Mouse (Mus musculus): Measurements from ENCODE around the gene Capn8. TPM values are rescaled to one million over a fixed set of nuclear protein-coding genes. Genes with fewer than 3 reads are reported as not detected.

The Capn8 gene
- polyA plus RNA-seq (2016; fragmentation: Nextera tagmentation; extraction: Ambion mirVana): not detected in 2 replicates

DNA sequence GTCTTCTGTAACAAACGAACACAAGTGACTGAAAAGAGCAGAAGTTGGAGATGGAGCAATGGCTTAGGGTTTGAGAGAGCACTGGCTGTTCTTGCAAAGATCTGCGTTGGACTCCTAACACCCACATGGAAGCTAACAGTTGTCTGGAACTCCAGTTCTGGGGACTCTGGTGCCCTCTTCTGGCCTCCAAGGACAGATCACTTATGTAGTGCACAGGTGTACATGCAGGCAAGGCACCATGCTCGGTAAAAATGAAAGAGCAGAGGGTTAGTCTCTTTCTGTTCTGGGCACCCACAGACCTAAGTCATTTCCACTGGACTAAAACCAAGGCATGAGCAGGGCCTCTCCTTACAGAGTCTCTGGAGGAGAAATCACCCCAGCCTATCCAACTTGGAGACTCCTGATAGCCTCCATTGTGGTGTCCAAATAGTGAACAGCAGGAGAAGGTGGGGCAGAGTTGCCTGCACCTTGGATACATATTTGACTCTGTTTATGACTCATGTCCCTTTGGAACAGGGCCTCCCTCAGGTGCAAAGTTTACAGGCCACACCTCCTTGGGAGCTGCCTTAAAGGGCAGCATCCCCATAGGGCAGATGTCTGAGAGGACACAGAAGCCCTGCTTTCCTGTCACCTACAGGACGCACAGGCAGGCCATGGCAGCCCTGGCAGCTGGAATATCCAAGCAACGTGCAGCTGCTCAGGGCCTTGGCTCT lies at the start of gene Capn8:
Capn8 (plus strand) TSS at position 600 of the 713 bp plus-strand sequence.
- ATAC-seq (ENCODE audit: insufficient number of reproducible peaks, low FRiP score): no peak

DNA sequence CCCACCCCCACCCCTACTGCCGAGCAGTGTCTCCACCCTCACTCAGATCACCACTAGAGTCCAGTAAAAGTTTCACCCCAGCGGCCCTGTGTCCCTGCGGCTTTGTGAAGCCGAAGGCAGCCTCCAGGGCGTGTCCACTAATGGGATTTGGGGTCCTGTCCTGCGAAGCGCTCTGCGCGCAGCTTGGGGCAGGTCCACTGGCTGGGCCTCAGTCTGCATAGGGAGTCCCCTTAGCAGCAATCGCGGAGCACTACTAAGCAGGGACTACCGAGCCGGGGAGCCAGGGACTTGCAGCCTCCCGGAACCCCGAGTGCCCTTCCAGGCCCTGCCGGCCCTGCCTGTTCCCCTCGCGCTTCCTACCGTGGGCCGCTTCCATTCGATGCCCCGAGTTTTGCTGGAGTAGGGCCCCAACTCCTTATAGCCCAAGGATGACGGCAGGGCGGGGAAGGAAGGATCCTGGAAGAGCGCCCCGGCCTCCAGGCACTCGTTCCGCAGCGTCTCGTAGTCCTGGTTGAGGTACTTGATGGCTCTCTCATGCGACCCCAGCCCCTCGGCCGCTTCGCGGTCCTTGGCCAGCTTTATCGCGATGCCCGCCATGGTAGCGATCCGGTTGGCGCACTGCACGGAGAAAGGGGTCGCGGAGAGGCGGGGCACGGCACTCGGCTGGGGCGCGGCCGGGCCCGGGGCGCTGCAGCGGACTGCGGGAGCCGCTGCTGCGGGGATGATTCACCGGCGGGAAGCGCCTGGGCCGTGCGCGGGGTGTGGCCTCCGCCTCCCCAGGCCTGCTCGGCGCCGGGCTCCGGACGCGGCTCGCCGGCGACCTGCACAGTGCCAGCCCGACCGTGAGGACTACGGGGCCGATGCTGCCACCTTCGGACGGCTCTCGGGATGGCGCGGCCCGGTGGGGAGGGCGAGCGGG lies 47.8 kb upstream of the Capn8 start, which contains the start of gene Capn2:
Capn2 (minus strand) TSS at position 851 of the 919 bp plus-strand sequence.
- H3K4me2 ChIP-seq: peak within 1 kb of the TSS; percentile 81
- ATAC-seq (ENCODE audit: insufficient number of reproducible peaks, low FRiP score): peak; percentile 87
- H3K27me3 ChIP-seq (replicated peaks): no peaks in the 10 kb centered on the region
- H3K4me1 ChIP-seq (replicated peaks): peaks cover 65% of the 10 kb centered on the region
- H3K9ac ChIP-seq: peak within 1 kb of the TSS; percentile 85
- H3K36me3 ChIP-seq: peaks cover 25% of the 10 kb centered on the region
- peak within 1 kb of the TSS; percentile 83 for H3K4me3 ChIP-seq
- H3K9me3 ChIP-seq (replicated peaks): no peaks in the 10 kb centered on the region
- peak within 1 kb of the TSS; percentile 84 for H3K27ac ChIP-seq (ENCODE audit: poor library complexity, severe bottlenecking)
- under 1% methylated on average over 75 of the region's 84 CpGs for WGBS

More for the DNA sequence above, at the start of gene Capn8:
- Histone ChIP-seq H3K9me3 (replicated peaks) (no peaks in the 10 kb centered on the region), H3K4me3 (no peak within 1 kb of the TSS), H3K27me3 (replicated peaks) (no peaks in the 10 kb centered on the region), H3K9ac (no peak within 1 kb of the TSS), H3K36me3 (no peaks in the 10 kb centered on the region), H3K4me1 (replicated peaks) (no peaks in the 10 kb centered on the region), H3K4me2 (no peak within 1 kb of the TSS), H3K27ac (ENCODE audit: poor library complexity, severe bottlenecking) (no peak within 1 kb of the TSS)
- WGBS: 73% methylated on average over 5 of the region's 5 CpGs

DNA sequence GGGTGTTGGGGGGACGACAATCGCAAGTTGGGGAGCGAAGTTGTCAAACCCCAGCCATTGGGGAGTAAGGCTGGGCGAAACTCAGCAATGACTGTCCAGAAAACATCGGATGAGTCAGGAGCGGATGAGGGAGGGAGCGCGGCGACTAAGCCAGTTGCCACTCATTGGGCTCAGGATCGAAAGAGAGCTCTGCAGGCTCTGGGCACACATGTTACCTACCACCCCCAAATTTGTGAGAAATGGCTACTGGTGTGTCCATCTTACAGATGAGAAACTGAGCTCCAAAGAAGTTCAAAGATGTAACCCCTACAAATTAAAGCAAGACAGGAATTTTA lies 47.2 kb upstream of the Capn8 start:
- H3K9me3 ChIP-seq (replicated peaks): no peaks in the 10 kb centered on the region
- WGBS: 0% methylated on average over 10 of the region's 10 CpGs
- H3K27me3 ChIP-seq (replicated peaks): no peaks in the 10 kb centered on the region
- peak overlapping the region; percentile 83 for H3K4me3 ChIP-seq
- no peak; the same call in 1 of the 2 replicates for ATAC-seq (ENCODE audit: insufficient number of reproducible peaks, low FRiP score)
- peak overlapping the region; percentile 81 for H3K4me2 ChIP-seq
- H3K36me3 ChIP-seq: peaks cover 19% of the 10 kb centered on the region
- peaks cover 62% of the 10 kb centered on the region for H3K4me1 ChIP-seq (replicated peaks)
- H3K9ac ChIP-seq: peak overlapping the region; percentile 85
- peak overlapping the region; percentile 84 for H3K27ac ChIP-seq (ENCODE audit: poor library complexity, severe bottlenecking)

DNA sequence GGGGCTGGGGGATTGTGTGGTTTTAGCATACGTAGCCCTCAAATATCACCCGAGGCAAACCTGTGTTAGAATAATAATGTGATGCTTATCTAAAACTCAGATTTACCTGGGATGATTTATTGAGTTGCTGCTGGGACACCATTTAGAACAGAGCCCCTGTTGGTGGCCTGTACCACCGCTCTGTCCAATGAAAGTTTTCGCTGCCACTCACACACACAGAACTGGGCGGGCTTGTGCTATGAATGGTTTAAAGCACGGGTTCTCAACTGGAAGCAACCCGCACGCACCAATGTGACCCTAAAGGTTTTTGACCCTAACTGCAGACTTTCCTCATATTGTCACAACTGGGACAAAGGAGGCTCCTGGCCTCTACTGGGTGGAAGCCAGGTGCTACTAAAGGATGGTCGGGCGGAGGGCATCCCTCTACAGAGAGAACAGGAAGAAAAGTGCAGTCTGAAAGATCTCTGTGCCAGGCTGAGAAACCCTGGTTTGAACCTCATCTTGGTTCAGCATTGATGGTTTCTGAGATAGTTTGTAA lies 46.6 kb upstream of the Capn8 start:
- peaks cover 16% of the 10 kb centered on the region for H3K36me3 ChIP-seq
- WGBS: 69% methylated on average over 10 of the region's 10 CpGs
- no peaks in the 10 kb centered on the region for H3K27me3 ChIP-seq (replicated peaks)
- H3K9ac ChIP-seq: 0 out of 2 replicates have a peak overlapping the region, but pooled peaks have one; percentile 1
- no peak for ATAC-seq (ENCODE audit: insufficient number of reproducible peaks, low FRiP score)
- no peak overlapping the region for H3K4me2 ChIP-seq
- H3K27ac ChIP-seq (ENCODE audit: poor library complexity, severe bottlenecking): no peak overlapping the region
- no peak overlapping the region for H3K4me3 ChIP-seq
- H3K4me1 ChIP-seq (replicated peaks): peaks cover 59% of the 10 kb centered on the region
- H3K9me3 ChIP-seq (replicated peaks): no peaks in the 10 kb centered on the region

DNA sequence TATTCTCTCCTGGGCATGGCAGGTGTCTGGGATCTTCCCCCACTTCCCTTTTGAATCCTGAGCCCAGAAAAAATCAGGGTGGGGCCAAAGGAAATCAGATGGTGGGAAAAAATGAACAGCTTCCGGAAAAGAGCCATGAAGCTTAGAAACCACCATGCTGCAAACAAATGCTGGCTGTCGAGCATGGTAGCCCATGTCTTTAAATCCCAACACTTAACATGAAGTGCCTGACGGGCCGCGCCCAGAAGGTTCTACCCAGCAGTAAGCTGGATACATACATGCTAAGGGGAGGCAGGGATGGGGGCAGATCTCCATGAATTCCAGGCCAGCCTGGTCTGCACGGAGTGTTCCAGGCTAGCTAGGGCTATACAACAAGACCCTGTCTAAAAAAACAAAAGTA lies 46.0 kb upstream of the Capn8 start:
- Histone ChIP-seq H3K36me3 (peaks cover 11% of the 10 kb centered on the region), H3K4me1 (replicated peaks) (peaks cover 54% of the 10 kb centered on the region), H3K4me3 (no peak overlapping the region), H3K9ac (0 out of 2 replicates have a peak overlapping the region, but pooled peaks have one; percentile 1), H3K9me3 (replicated peaks) (no peaks in the 10 kb centered on the region), H3K4me2 (no peak overlapping the region), H3K27ac (ENCODE audit: poor library complexity, severe bottlenecking) (no peak overlapping the region), H3K27me3 (replicated peaks) (no peaks in the 10 kb centered on the region)
- no peak for ATAC-seq (ENCODE audit: insufficient number of reproducible peaks, low FRiP score)
- 77% methylated on average over 6 of the region's 6 CpGs for WGBS

DNA sequence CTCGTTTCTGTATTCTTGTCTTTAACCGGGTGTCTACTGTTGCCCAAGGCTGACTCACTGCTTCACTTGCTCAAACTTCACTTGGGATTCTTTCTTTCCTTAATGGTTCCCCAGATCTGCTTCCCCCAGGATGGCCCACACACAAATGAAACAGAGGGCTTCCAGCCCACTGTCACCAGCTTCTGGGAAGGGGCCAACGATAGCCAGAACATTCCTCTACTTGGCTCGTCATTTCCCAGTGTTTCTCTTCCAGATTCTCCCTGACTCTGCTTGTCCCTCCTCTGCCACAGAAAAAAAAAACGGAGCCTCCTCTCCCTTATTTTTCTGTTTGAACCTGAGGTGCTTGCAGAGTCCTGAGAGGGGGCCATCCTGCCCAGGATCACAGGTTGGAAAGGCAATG lies 45.5 kb upstream of the Capn8 start:
- Histone ChIP-seq H3K4me3 (no peak overlapping the region), H3K9me3 (replicated peaks) (no peaks in the 10 kb centered on the region), H3K27ac (ENCODE audit: poor library complexity, severe bottlenecking) (peak overlapping the region; percentile 74), H3K4me1 (replicated peaks) (peaks cover 52% of the 10 kb centered on the region), H3K36me3 (peaks cover 10% of the 10 kb centered on the region), H3K27me3 (replicated peaks) (no peaks in the 10 kb centered on the region), H3K9ac (no peak overlapping the region), H3K4me2 (peak overlapping the region; percentile 38; the same call in 1 of the 2 replicates)
- WGBS: 44% methylated on average over 5 of the region's 5 CpGs
- ATAC-seq (ENCODE audit: insufficient number of reproducible peaks, low FRiP score): no peak

DNA sequence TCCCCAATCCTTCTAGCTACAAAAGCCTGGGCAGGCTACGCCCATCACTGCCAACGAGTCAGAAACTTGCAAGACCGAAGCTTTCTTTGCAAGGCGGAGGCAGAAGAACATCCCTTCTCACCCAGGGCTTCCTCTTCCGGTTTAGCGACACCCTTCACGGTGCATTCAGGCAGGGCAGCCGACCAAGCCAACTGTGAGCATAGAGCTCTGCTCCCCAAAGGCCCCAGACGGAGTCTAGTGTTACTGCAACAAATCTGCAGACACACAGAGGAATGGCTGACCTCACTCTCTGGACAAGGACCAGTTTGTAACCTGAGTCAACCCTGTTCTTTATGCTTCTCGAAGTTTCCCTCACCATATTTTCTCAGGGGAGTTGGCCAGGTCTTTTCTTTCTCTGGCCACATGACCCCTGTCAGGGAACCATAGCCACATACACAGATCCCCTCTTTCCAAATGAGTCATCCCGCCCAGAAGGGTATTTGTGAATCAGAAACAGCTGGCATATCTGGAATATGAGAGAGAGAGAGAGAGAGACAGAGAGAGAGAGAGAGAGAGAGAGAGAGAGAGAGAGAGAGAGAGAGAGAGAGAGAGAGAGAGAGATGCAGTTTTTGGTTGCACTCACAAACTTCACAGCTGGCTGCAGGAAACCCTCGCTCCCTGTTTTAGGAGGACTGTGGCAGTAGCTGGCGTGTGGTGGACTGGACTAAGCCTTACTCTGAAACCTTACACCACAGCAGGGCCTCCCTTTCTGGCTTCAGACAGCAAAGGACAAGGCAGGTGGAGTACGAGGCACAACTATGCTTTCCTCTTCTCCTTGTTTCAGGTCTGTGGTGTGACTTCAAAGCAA lies 44.5 kb upstream of the Capn8 start:
- 22% methylated on average over 14 of the region's 14 CpGs for WGBS
- Histone ChIP-seq H3K9me3 (replicated peaks) (no peaks in the 10 kb centered on the region), H3K4me2 (peak overlapping the region; percentile 38), H3K9ac (peak overlapping the region; percentile 50; the same call in 1 of the 2 replicates), H3K4me1 (replicated peaks) (peaks cover 48% of the 10 kb centered on the region), H3K4me3 (no peak overlapping the region), H3K27ac (ENCODE audit: poor library complexity, severe bottlenecking) (peak overlapping the region; percentile 74), H3K36me3 (0 out of 2 replicates have a peak, but pooled peaks cover under 1% of the 10 kb centered on the region), H3K27me3 (replicated peaks) (no peaks in the 10 kb centered on the region)
- ATAC-seq (ENCODE audit: insufficient number of reproducible peaks, low FRiP score): peak; percentile 27

DNA sequence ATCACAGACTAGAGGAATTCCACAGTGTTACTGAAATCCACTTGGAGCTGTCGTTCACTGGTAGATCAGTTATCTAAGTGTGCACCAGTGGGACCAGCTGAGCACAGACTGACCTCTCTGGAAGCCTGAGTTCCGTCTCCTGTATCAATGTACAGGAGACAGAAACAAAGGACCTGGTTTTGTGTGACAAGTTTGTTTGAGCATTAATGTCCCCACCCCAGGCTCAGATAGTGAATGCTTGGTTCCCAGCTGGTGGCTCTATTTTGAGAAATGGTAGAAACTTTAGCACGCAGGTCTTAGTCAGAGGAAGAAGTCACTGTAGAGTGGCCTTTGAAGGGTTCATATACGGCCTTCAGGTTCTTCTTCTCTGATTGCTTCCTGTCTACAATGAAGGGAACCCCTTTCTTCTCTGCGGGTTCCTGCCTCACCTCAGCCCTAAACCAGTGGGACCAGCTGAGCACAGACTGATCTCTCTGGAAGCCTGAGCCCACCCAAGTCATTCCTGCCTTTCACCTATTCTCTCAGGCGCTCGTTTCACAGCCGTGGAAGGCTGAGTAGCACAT lies 43.8 kb upstream of the Capn8 start:
- ATAC-seq (ENCODE audit: insufficient number of reproducible peaks, low FRiP score): no peak
- Histone ChIP-seq H3K27me3 (replicated peaks) (no peaks in the 10 kb centered on the region), H3K27ac (ENCODE audit: poor library complexity, severe bottlenecking) (peak overlapping the region; percentile 74), H3K4me3 (no peak overlapping the region), H3K9ac (peak overlapping the region; percentile 50; the same call in 1 of the 2 replicates), H3K36me3 (no peaks in the 10 kb centered on the region), H3K4me1 (replicated peaks) (peaks cover 41% of the 10 kb centered on the region), H3K4me2 (no peak overlapping the region), H3K9me3 (replicated peaks) (no peaks in the 10 kb centered on the region)
- WGBS: 57% methylated on average over 8 of the region's 8 CpGs

DNA sequence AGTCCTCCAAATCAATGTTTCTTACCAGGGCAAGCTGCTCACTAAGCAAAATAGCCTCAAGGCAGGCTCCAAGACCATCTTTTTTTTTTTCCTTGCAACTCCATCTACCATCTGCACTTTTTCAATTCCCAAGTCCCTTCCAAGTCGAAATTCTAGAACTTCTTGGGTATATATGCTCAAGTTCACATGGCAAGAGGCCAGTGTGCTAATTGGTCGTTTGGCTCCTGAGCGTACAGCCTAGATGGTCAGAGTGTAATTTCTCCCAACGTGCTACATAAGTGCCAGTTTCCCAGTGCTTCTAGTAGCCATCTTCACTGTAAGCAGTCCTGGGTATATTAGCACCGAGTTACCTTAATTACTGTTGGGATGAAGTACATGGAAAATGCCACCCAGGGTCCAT lies 41.8 kb upstream of the Capn8 start:
- WGBS: 83% methylated on average over 5 of the region's 5 CpGs
- H3K9ac ChIP-seq: no peak overlapping the region
- no peak overlapping the region for H3K4me3 ChIP-seq
- H3K4me2 ChIP-seq: no peak overlapping the region
- no peaks in the 10 kb centered on the region for H3K9me3 ChIP-seq (replicated peaks)
- ATAC-seq (ENCODE audit: insufficient number of reproducible peaks, low FRiP score): no peak
- H3K27me3 ChIP-seq (replicated peaks): no peaks in the 10 kb centered on the region
- no peaks in the 10 kb centered on the region for H3K36me3 ChIP-seq
- peaks cover 49% of the 10 kb centered on the region for H3K4me1 ChIP-seq (replicated peaks)
- no peak overlapping the region for H3K27ac ChIP-seq (ENCODE audit: poor library complexity, severe bottlenecking)

DNA sequence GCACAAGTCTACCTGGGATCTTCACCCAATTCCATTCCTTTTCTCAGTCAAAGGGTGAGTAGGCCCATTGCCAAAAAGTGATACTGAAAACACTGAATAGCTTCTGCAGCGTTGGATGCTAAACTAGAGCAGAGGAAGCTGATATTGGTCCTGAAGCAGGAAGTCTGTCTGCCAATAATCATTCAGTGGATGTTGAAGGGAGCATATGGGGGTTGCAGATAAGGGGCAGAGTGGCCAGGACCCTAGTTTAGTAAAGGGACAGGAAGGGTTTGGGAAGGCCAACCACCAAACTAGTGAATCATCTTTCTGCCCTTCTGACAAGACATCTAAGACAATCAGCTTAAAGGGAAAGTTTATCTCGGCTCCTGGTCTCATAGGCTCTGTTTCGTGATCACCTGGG lies 41.1 kb upstream of the Capn8 start:
- Histone ChIP-seq H3K4me2 (no peak overlapping the region), H3K9me3 (replicated peaks) (no peaks in the 10 kb centered on the region), H3K27me3 (replicated peaks) (no peaks in the 10 kb centered on the region), H3K4me3 (no peak overlapping the region), H3K27ac (ENCODE audit: poor library complexity, severe bottlenecking) (no peak overlapping the region), H3K4me1 (replicated peaks) (peaks cover 50% of the 10 kb centered on the region), H3K9ac (no peak overlapping the region), H3K36me3 (no peaks in the 10 kb centered on the region)
- ATAC-seq (ENCODE audit: insufficient number of reproducible peaks, low FRiP score): no peak
- 70% methylated on average over 3 of the region's 3 CpGs for WGBS

All from heart, embryonic 12.5 days (tissue).